Mouse (Mus musculus): ENCODE data around the gene Gtf2ird2.

GRCm38 (mm10) chr5:134232568-134232967 is 48.7 kb downstream of the Gtf2ird2 start:
- TF ChIP-seq POLR2A (IDR thresholded peaks at IDR 0.05; ENCODE audit: low read depth, low read length), result no peak
- no peak for TF ChIP-seq CTCF (IDR thresholded peaks at IDR 0.05; ENCODE audit: extremely low read depth, insufficient read length, insufficient replicate concordance, low read depth, low read length)
